Comparison of ENCODE assay signal across 7 mouse cellular contexts in genomic region chr2:117120246-117121211, GRCm38 (mm10). TPM values are rescaled to one million over a fixed set of nuclear protein-coding genes. Genes with fewer than 3 reads are reported as not detected.
A peak's percentile ranks its signal among the peaks of the same experiment; 100 is the strongest.
DNase-seq lines count a peak whose midpoint lies in the region; ATAC-seq lines count a peak whose summit lies in the region.

No protein-coding gene starts in this region.

- under 1% methylated on average over 96 of the region's 101 CpGs for WGBS in embryonic facial prominence, embryonic 12.5 days
- under 1% methylated on average over 81 of the region's 101 CpGs for WGBS in limb, embryonic 11.5 days
- under 1% methylated on average over 94 of the region's 101 CpGs for WGBS in midbrain, embryonic 14.5 days

- DNase-seq in adrenal gland, postnatal 25 days = peak; percentile 86
- DNase-seq in heart, adult 11 months = peak; percentile 99
- DNase-seq in kidney, adult 18-20 months = peak; percentile 91
- DNase-seq in limb, embryonic 11.5 days (ENCODE audit: low spot score) = peak; percentile 92
- DNase-seq in midbrain, embryonic 14.5 days = peak; percentile 99
- DNase-seq in spleen, adult 18-20 months = peak; percentile 59 to 72

- peak; percentile 65 for ATAC-seq in embryonic facial prominence, embryonic 12.5 days (ENCODE audit: insufficient number of reproducible peaks, insufficient read depth, low FRiP score, low TSS enrichment)
- ATAC-seq in limb, embryonic 11.5 days (ENCODE audit: insufficient number of reproducible peaks, low FRiP score, low TSS enrichment, low read depth) = peak; percentile 87
- peak; percentile 82 for ATAC-seq in midbrain, embryonic 14.5 days (ENCODE audit: low FRiP score, low TSS enrichment)

- H3K4me1 ChIP-seq in embryonic facial prominence, embryonic 12.5 days = peaks cover 8% of the 10 kb centered on the region; the same call in 1 of the 2 replicates
- 0 out of 2 replicates have a peak, but pooled peaks cover 9% of the 10 kb centered on the region for H3K4me1 ChIP-seq in limb, embryonic 11.5 days (ENCODE audit: control insufficient read depth, insufficient read depth, low read length)
- H3K4me1 ChIP-seq in midbrain, embryonic 14.5 days (ENCODE audit: control insufficient read depth, insufficient read depth, low read length) = peaks cover 27% of the 10 kb centered on the region

- peak overlapping the region; percentile 89 for H3K4me3 ChIP-seq in embryonic facial prominence, embryonic 12.5 days
- H3K4me3 ChIP-seq in limb, embryonic 11.5 days (ENCODE audit: low read depth, low read length) = peak overlapping the region; percentile 76
- peak overlapping the region; percentile 86 for H3K4me3 ChIP-seq in midbrain, embryonic 14.5 days (replicated peaks; ENCODE audit: low read depth, low read length)

- no peaks in the 10 kb centered on the region for H3K9me3 ChIP-seq in embryonic facial prominence, embryonic 12.5 days
- H3K9me3 ChIP-seq in limb, embryonic 11.5 days (ENCODE audit: control insufficient read depth, low read length) = no peaks in the 10 kb centered on the region
- no peaks in the 10 kb centered on the region for H3K9me3 ChIP-seq in midbrain, embryonic 14.5 days (ENCODE audit: control insufficient read depth, low read length)

- peak overlapping the region; percentile 100 for H3K27ac ChIP-seq in embryonic facial prominence, embryonic 12.5 days
- peak overlapping the region; percentile 99 for H3K27ac ChIP-seq in limb, embryonic 11.5 days (replicated peaks; ENCODE audit: low read depth, low read length)
- H3K27ac ChIP-seq in midbrain, embryonic 14.5 days (replicated peaks; ENCODE audit: low read depth, low read length) = peak overlapping the region; percentile 99

- H3K4me2 ChIP-seq in embryonic facial prominence, embryonic 12.5 days (replicated peaks) = peak overlapping the region; percentile 69
- peak overlapping the region; percentile 55 for H3K4me2 ChIP-seq in limb, embryonic 11.5 days (ENCODE audit: low read depth, severe bottlenecking)
- peak overlapping the region; percentile 84 for H3K4me2 ChIP-seq in midbrain, embryonic 14.5 days (ENCODE audit: low read length)

- no peaks in the 10 kb centered on the region for H3K27me3 ChIP-seq in embryonic facial prominence, embryonic 12.5 days
- H3K27me3 ChIP-seq in limb, embryonic 11.5 days (ENCODE audit: control insufficient read depth, insufficient read depth, low read length) = no peaks in the 10 kb centered on the region
- H3K27me3 ChIP-seq in midbrain, embryonic 14.5 days (ENCODE audit: control insufficient read depth, insufficient read depth, low read length) = no peaks in the 10 kb centered on the region

- H3K9ac ChIP-seq in embryonic facial prominence, embryonic 12.5 days = peak overlapping the region; percentile 99
- H3K9ac ChIP-seq in limb, embryonic 11.5 days (ENCODE audit: low read length) = peak overlapping the region; percentile 98
- peak overlapping the region; percentile 94 for H3K9ac ChIP-seq in midbrain, embryonic 14.5 days (replicated peaks; ENCODE audit: low read length)

- H3K36me3 ChIP-seq in embryonic facial prominence, embryonic 12.5 days = no peaks in the 10 kb centered on the region
- no peaks in the 10 kb centered on the region for H3K36me3 ChIP-seq in limb, embryonic 11.5 days (ENCODE audit: control insufficient read depth, insufficient read depth, low read length)
- no peaks in the 10 kb centered on the region for H3K36me3 ChIP-seq in midbrain, embryonic 14.5 days (ENCODE audit: control insufficient read depth, insufficient read depth, low read length)

RNA-seq across cellular contexts. Expression of gene Spred1, which starts 0.6 kb away (rescaled TPM):
- total RNA-seq in adrenal gland, postnatal 25 days (2021) = 91.5 and 103 TPM in 2 replicates
- polyA plus RNA-seq in embryonic facial prominence, embryonic 12.5 days (2016; fragmentation: Nextera tagmentation; extraction: Ambion mirVana) = 26.4 and 27.0 TPM in 2 replicates
- 22.2 and 24.6 TPM in 2 replicates for polyA plus RNA-seq in limb, embryonic 11.5 days (2014; fragmentation: Nextera tagmentation; extraction: Ambion mirVana)
- polyA plus RNA-seq in midbrain, embryonic 14.5 days (2014; fragmentation: Nextera tagmentation; extraction: Ambion mirVana) = 18.9 and 19.6 TPM in 2 replicates

Comparison
In these comparisons a context has a peak if more than half of its experiments do, and no peak if none do; other contexts are left out.
1. Peak in every context shown above with its lines: DNase-seq, ATAC-seq, H3K4me3 ChIP-seq and H3K27ac ChIP-seq.